Mouse (Mus musculus) MEL (cell line): ENCODE measurements around the gene Kntc1. TPM values are rescaled to one million over a fixed set of nuclear protein-coding genes. Genes with fewer than 3 reads are reported as not detected.

Experiments used
- DNase-seq: peaks from one replicate; pipeline ENCODE4 v3.0.0; 2011; ENCODE audit warnings: low read depth, low spot score
- H3K27ac ChIP-seq: 2 replicates; pipeline ENCODE4 v1.5.1; 2012; ENCODE audit warnings: low read depth, mild to moderate bottlenecking, control low read depth, low read length, moderate library complexity; ENCODE audit not compliant: control insufficient read depth
- H3K27me3 ChIP-seq, 2 experiments: fragments of 150-350 bp in 1 of 2; sonication (generic) in 1 of 2; 2 replicates each; pipeline ENCODE4 v1.6.1; 2012; ENCODE audit warnings: low read length in 2 of 2, mild to moderate bottlenecking in 2 of 2, improper control_type of control experiment in 1 of 2, moderate library complexity in 1 of 2; ENCODE audit not compliant: insufficient read depth in 2 of 2, control insufficient read depth in 1 of 2
- H3K36me3 ChIP-seq, 2 experiments: 2 replicates each; pipeline ENCODE4 v1.6.1; 2012 to 2014; ENCODE audit warnings: low read length in 2 of 2, improper control_type of control experiment in 1 of 2, inconsistent platforms in 1 of 2, mild to moderate bottlenecking in 1 of 2; ENCODE audit not compliant: insufficient read depth in 2 of 2, control insufficient read depth in 1 of 2
- H3K4me1 ChIP-seq, 2 experiments: fragments of 150-350 bp in 1 of 2; sonication (generic) in 1 of 2; 2 replicates each; pipeline ENCODE4 v1.6.1; 2012; ENCODE audit warnings: low read length in 2 of 2, improper control_type of control experiment in 1 of 2, mild to moderate bottlenecking in 1 of 2; ENCODE audit not compliant: insufficient read depth in 2 of 2, control insufficient read depth in 1 of 2
- H3K4me3 ChIP-seq, 2 experiments: fragments of 150-350 bp in 1 of 2; sonication (generic) in 1 of 2; 2 replicates each; pipeline ENCODE4 v1.5.1; 2012; ENCODE audit warnings: low read depth in 2 of 2, low read length in 2 of 2, mild to moderate bottlenecking in 2 of 2, moderate library complexity in 2 of 2, control low read depth in 1 of 2, improper control_type of control experiment in 1 of 2; ENCODE audit not compliant: control insufficient read depth in 1 of 2, insufficient read depth in 1 of 2
- H3K79me2 ChIP-seq: 2 replicates; pipeline ENCODE4 v1.6.1; 2012; ENCODE audit warnings: mild to moderate bottlenecking, low read length, moderate library complexity; ENCODE audit not compliant: control insufficient read depth, poor library complexity, insufficient read depth
- H3K9ac ChIP-seq: 2 replicates; pipeline ENCODE4 v1.6.1; 2012; ENCODE audit warnings: low read depth, mild to moderate bottlenecking, control low read depth, low read length, moderate library complexity; ENCODE audit not compliant: control insufficient read depth, poor library complexity, severe bottlenecking
- H3K9me3 ChIP-seq: fragments of 150-350 bp; sonication (generic); replicated peaks from 2 replicates; pipeline ENCODE4 v1.6.1; 2012; ENCODE audit warnings: mild to moderate bottlenecking, low read length, improper control_type of control experiment, moderate library complexity; ENCODE audit not compliant: insufficient read depth
- BHLHE40 ChIP-seq: IDR thresholded peaks from 2 replicates; pipeline ENCODE4 v1.6.1; 2012; ENCODE audit warnings: low read depth, mild to moderate bottlenecking, inconsistent platforms, low read length, improper control_type of control experiment, borderline replicate concordance
- CTCF ChIP-seq, 3 experiments: IDR thresholded peaks in 2 of 3; conservative IDR thresholded peaks in 1 of 3; 2 replicates each; pipeline ENCODE4 v1.5.1; 2011 to 2012; ENCODE audit warnings: low read length in 3 of 3, low read depth in 2 of 3, mild to moderate bottlenecking in 2 of 3, improper control_type of control experiment in 1 of 3, inconsistent platforms in 1 of 3, mixed read lengths in 1 of 3, moderate library complexity in 1 of 3; ENCODE audit not compliant: control insufficient read depth in 1 of 3, insufficient read depth in 1 of 3, poor library complexity in 1 of 3, severe bottlenecking in 1 of 3
- E2F4 ChIP-seq: IDR thresholded peaks from 2 replicates; pipeline ENCODE4 v1.6.1; 2011; ENCODE audit warnings: low read depth, low read length, improper control_type of control experiment, borderline replicate concordance
- EP300 ChIP-seq, 2 experiments: IDR thresholded peaks; 2 replicates each; pipeline ENCODE4 v1.6.1; 2011; ENCODE audit warnings: improper control_type of control experiment in 2 of 2, low read length in 2 of 2, low read depth in 1 of 2, mild to moderate bottlenecking in 1 of 2
- ETS1 ChIP-seq: IDR thresholded peaks from 2 replicates; pipeline ENCODE4 v1.6.1; 2012; ENCODE audit warnings: low read depth, mild to moderate bottlenecking, inconsistent platforms, low read length, improper control_type of control experiment, moderate library complexity
- GATA1 ChIP-seq: IDR thresholded peaks from 2 replicates; pipeline ENCODE4 v1.6.1; 2011; ENCODE audit warnings: low read depth, low read length, improper control_type of control experiment
- KAT2A ChIP-seq: conservative IDR thresholded peaks from 2 replicates; pipeline ENCODE4 v1.6.1; 2012; ENCODE audit warnings: low read depth, low read length, improper control_type of control experiment, inconsistent platforms
- MAZ ChIP-seq: IDR thresholded peaks from 2 replicates; pipeline ENCODE4 v1.6.1; 2012; ENCODE audit warnings: low read depth, mild to moderate bottlenecking, inconsistent platforms, low read length, improper control_type of control experiment
- NRF1 ChIP-seq: IDR thresholded peaks from 2 replicates; pipeline ENCODE4 v1.6.1; 2014; ENCODE audit warnings: low read depth, mild to moderate bottlenecking, inconsistent platforms, low read length, improper control_type of control experiment, moderate library complexity; ENCODE audit not compliant: poor library complexity, insufficient read depth, severe bottlenecking
- POLR2AphosphoS2 ChIP-seq: IDR thresholded peaks from 2 replicates; pipeline ENCODE4 v1.6.1; 2011; ENCODE audit warnings: low read length, improper control_type of control experiment
- POLR2AphosphoS5 ChIP-seq: IDR thresholded peaks from 2 replicates; pipeline ENCODE4 v1.6.1; 2012; ENCODE audit warnings: low read depth, borderline replicate concordance, mild to moderate bottlenecking, inconsistent platforms, low read length, moderate library complexity, mixed read lengths
- RCOR1 ChIP-seq: IDR thresholded peaks from 2 replicates; pipeline ENCODE4 v1.6.1; 2012; ENCODE audit warnings: low read depth, mild to moderate bottlenecking, inconsistent platforms, low read length, improper control_type of control experiment
- SMC3 ChIP-seq: IDR thresholded peaks from 2 replicates; pipeline ENCODE4 v1.6.1; 2011; ENCODE audit warnings: low read depth, low read length, improper control_type of control experiment
- TAL1 ChIP-seq: IDR thresholded peaks from 2 replicates; pipeline ENCODE4 v1.6.1; 2012; ENCODE audit warnings: mild to moderate bottlenecking, inconsistent platforms, low read length, moderate library complexity, mixed read lengths
- USF1 ChIP-seq: IDR thresholded peaks from 2 replicates; pipeline ENCODE4 v1.6.1; 2014; ENCODE audit warnings: low read depth, mild to moderate bottlenecking, inconsistent platforms, low read length, improper control_type of control experiment, moderate library complexity
- ZC3H11A ChIP-seq: IDR thresholded peaks from 2 replicates; pipeline ENCODE4 v1.6.1; 2012; ENCODE audit warnings: low read depth, mild to moderate bottlenecking, inconsistent platforms, low read length, improper control_type of control experiment
- ZKSCAN1 ChIP-seq: IDR thresholded peaks from 2 replicates; pipeline ENCODE4 v1.6.1; 2012; ENCODE audit warnings: low read depth, mild to moderate bottlenecking, inconsistent platforms, low read length, improper control_type of control experiment, moderate library complexity
- polyA plus RNA-seq, 2 experiments: library from polyadenylated mRNA; stranded (reverse) in 1 of 2; unstranded in 1 of 2; fragments of >175 nt in 1 of 2; fragments of >200 nt in 1 of 2; gene quantifications; 2 replicates each; pipeline versions ENCODE4 v1.2.1 to v1.2.4; 2012; ENCODE audit warnings: low replicate concordance in 2 of 2, low read depth in 1 of 2; ENCODE audit not compliant: insufficient read length in 2 of 2, insufficient read depth in 1 of 2, missing spikeins in 1 of 2
- total RNA-seq: library from RNA; depleted of rRNA; stranded (reverse); fragments of 300-350 nt; gene quantifications from 2 replicates; pipeline ENCODE4 v1.2.3, GENCODE M21; 2012

Kntc1 gene
- total and polyA plus RNA-seq, 3 experiments = 27.0 to 29.7 TPM; not detected in 1

DNA sequence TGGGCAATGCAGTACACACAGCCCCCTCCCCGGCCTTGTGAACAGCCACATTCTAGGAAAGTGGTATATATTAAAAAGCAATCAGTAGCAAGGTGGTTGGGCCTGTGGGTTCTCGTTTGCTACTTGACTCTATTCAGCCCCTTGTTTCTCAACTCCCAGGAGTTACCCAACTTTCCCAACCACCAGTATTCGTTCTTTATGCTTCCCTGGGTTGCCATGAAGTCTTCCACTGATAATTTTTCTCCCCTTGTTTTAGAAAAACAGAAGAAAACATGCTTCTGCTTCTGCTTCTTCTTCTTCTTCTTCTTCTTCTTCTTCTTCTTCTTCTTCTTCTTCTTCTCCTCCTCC is 93.4 kb downstream of the Kntc1 start:
- no peaks in the 10 kb centered on the region for H3K9me3 ChIP-seq
- H3K27me3 ChIP-seq = 0 out of 4 replicates have a peak, but pooled peaks cover 0 to 1% of the 10 kb centered on the region in 2 experiments

DNA sequence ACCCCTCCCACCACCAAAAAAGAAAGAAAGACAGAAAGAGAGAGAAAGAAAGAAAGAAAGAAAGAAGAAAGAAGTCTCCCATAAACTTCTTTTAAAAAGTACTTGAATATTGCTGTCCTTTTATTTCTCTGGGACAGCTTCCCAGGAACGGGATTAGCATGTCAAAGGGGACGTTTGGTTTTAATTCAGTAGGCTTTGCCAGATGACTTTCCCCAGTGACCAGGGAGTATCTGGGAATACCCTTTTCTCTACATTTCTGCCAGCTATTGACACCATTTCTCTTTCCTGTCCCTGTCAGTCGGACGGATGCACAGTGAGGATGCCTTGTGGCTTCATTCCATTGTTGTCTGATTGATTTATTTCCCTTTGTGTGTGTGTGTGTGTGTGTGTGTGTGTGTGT is 94.3 kb downstream of the Kntc1 start:
- Histone ChIP-seq H3K36me3 (no peaks in the 10 kb centered on the region), H3K9ac (no peak overlapping the region), H3K4me3 (no peak overlapping the region), H3K27me3 (0 out of 4 replicates have a peak, but pooled peaks cover 0 to 1% of the 10 kb centered on the region in 2 experiments), H3K9me3 (no peaks in the 10 kb centered on the region), H3K4me1 (peaks cover 0 to 4% of the 10 kb centered on the region in 2 experiments; a peak in 1 of 4 replicates), H3K27ac (no peak overlapping the region), H3K79me2 (no peaks in the 10 kb centered on the region)
- TF ChIP-seq CTCF (IDR thresholded peaks at IDR 0.05 in 2 of 3, conservative IDR thresholded peaks at IDR 0.05 in 1 of 3; ENCODE audit: control insufficient read depth in 1 of 3, insufficient read depth in 1 of 3, low read depth in 2 of 3, low read length in 3 of 3, poor library complexity in 1 of 3, severe bottlenecking in 1 of 3) = no peak
- no peak for DNase-seq

More for the DNA sequence above, 93.4 kb downstream of the Kntc1 start:
- no peak for DNase-seq
- TF ChIP-seq E2F4 (no peak), POLR2AphosphoS2 (no peak), POLR2AphosphoS5 (no peak)
- Histone ChIP-seq H3K36me3 (no peaks in the 10 kb centered on the region), H3K79me2 (no peaks in the 10 kb centered on the region), H3K27ac (no peak overlapping the region), H3K4me1 (peaks cover 0 to 4% of the 10 kb centered on the region in 2 experiments; a peak in 1 of 4 replicates), H3K9ac (no peak overlapping the region), H3K4me3 (no peak overlapping the region)

- TF ChIP-seq ZC3H11A (no peak), RCOR1 (no peak), GATA1 (no peak), ZKSCAN1 (no peak), BHLHE40 (no peak), EP300 (IDR thresholded peaks at IDR 0.05; ENCODE audit: low read depth in 1 of 2, low read length in 2 of 2) (no peak), CTCF (IDR thresholded peaks at IDR 0.05 in 2 of 3, conservative IDR thresholded peaks at IDR 0.05 in 1 of 3; ENCODE audit: control insufficient read depth in 1 of 3, insufficient read depth in 1 of 3, low read depth in 2 of 3, low read length in 3 of 3, poor library complexity in 1 of 3, severe bottlenecking in 1 of 3) (no peak), KAT2A (no peak), NRF1 (no peak), POLR2AphosphoS2 (no peak), ETS1 (no peak), TAL1 (no peak), SMC3 (no peak), USF1 (no peak), POLR2AphosphoS5 (no peak), MAZ (no peak)
- Histone ChIP-seq H3K4me3 (no peak overlapping the region), H3K9ac (no peak overlapping the region), H3K9me3 (no peaks in the 10 kb centered on the region), H3K27me3 (0 out of 4 replicates have a peak, but pooled peaks cover 0 to 1% of the 10 kb centered on the region in 2 experiments), H3K79me2 (no peaks in the 10 kb centered on the region), H3K27ac (no peak overlapping the region), H3K4me1 (peaks cover 0 to 4% of the 10 kb centered on the region in 2 experiments; a peak in 1 of 4 replicates), H3K36me3 (no peaks in the 10 kb centered on the region)
- DNase-seq = no peak
These were observed 94.8 kb downstream of the Kntc1 start for GRCm38 (mm10) chr5:123844316-123844715.
